Mouse (Mus musculus): ENCODE data around the gene Lipt1. TPM values are rescaled to one million over a fixed set of nuclear protein-coding genes. Genes with fewer than 3 reads are reported as not detected.

Lipt1 gene
- polyA plus RNA-seq, 1 experiment from 2014 or later, result 4.1 TPM

DNA sequence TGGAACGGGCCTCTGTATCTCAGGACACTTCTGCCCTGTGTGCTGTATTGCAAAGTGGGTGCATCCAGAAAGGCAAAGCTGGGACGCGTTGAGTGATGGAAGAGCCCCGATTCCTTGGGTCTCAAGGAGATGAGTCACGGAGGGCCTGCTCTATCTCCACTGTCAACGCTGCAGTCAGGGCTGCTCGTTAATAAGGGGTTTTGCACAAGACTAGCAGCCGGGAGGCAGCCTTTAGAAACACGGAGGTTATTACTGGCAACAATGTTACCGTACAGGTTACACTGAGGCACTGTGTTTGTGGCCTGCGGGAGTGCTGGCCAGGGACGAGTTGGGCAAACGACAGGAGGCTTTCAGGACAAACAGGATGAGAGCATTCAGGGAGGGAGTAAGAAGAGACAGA lies 46.1 kb downstream of the Lipt1 start:
- Histone ChIP-seq H3K4me3 (ENCODE audit: low read depth, low read length) (no peak overlapping the region), H3K9me3 (ENCODE audit: control insufficient read depth) (no peaks in the 10 kb centered on the region), H3K27ac (ENCODE audit: low read depth, low read length) (no peak overlapping the region), H3K27me3 (replicated peaks; ENCODE audit: control insufficient read depth, insufficient read depth, low read length) (no peaks in the 10 kb centered on the region), H3K9ac (ENCODE audit: low read depth, low read length) (no peak overlapping the region), H3K4me2 (replicated peaks; ENCODE audit: low read depth) (no peak overlapping the region), H3K4me1 (replicated peaks; ENCODE audit: control insufficient read depth, insufficient read depth, low read length) (no peaks in the 10 kb centered on the region), H3K36me3 (ENCODE audit: control insufficient read depth, insufficient read depth) (no peaks in the 10 kb centered on the region)
- no peak for TF ChIP-seq CTCF (IDR thresholded peaks at IDR 0.05; ENCODE audit: low read depth)
- 56% methylated on average over 13 of the region's 13 CpGs for WGBS
- no peak for ATAC-seq

DNA sequence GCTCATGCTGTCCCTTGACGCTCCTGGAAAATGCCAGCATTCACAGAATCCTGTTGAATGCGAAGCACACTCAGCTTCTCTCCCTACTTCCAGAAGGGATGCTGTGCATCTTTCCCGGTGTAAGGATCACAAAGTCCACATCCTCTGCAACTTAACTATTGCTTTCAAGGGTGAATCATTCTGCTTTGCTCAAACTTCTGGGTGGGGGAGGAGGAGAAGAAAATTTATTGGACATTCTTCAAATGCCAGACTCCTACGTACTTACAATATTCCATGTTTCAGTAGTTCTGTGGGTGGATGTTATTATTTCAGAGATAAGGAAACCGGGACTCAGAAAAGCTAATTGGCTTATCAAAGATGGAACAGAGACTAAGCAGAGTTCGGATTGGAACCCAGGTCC lies 46.6 kb downstream of the Lipt1 start:
- WGBS, result 41% methylated on average over 6 of the region's 6 CpGs
- no peak for TF ChIP-seq CTCF (IDR thresholded peaks at IDR 0.05; ENCODE audit: low read depth)
- Histone ChIP-seq H3K27me3 (replicated peaks; ENCODE audit: control insufficient read depth, insufficient read depth, low read length) (no peaks in the 10 kb centered on the region), H3K9me3 (ENCODE audit: control insufficient read depth) (no peaks in the 10 kb centered on the region), H3K9ac (ENCODE audit: low read depth, low read length) (no peak overlapping the region), H3K4me1 (replicated peaks; ENCODE audit: control insufficient read depth, insufficient read depth, low read length) (no peaks in the 10 kb centered on the region), H3K27ac (ENCODE audit: low read depth, low read length) (no peak overlapping the region), H3K4me3 (ENCODE audit: low read depth, low read length) (no peak overlapping the region), H3K4me2 (replicated peaks; ENCODE audit: low read depth) (no peak overlapping the region), H3K36me3 (ENCODE audit: control insufficient read depth, insufficient read depth) (no peaks in the 10 kb centered on the region)
- ATAC-seq, result no peak

DNA sequence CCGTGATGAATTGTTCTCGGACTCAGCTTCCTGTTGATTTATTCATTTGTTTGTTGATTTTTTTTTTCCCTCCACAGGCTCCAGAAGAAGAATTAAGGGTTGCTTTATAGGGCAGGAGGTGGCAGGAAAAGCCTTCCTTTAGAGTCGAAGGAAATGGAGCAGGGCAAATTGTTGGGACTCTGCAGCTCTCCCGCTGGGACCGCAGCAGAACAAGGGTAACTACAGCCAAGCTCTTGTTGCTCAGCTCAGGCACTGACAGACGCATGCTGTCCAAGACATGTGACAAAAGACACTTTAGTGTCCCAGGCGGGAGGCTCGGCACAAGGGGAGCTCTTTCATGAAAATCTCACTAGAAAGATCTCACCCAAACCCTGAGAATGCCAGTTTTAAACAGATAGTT lies 51.0 kb downstream of the Lipt1 start:
- Histone ChIP-seq H3K27me3 (replicated peaks; ENCODE audit: control insufficient read depth, insufficient read depth, low read length) (no peaks in the 10 kb centered on the region), H3K9ac (ENCODE audit: low read depth, low read length) (no peak overlapping the region), H3K27ac (ENCODE audit: low read depth, low read length) (no peak overlapping the region), H3K36me3 (ENCODE audit: control insufficient read depth, insufficient read depth) (no peaks in the 10 kb centered on the region), H3K4me2 (replicated peaks; ENCODE audit: low read depth) (no peak overlapping the region), H3K9me3 (ENCODE audit: control insufficient read depth) (no peaks in the 10 kb centered on the region), H3K4me1 (replicated peaks; ENCODE audit: control insufficient read depth, insufficient read depth, low read length) (no peaks in the 10 kb centered on the region), H3K4me3 (ENCODE audit: low read depth, low read length) (no peak overlapping the region)
- TF ChIP-seq CTCF (IDR thresholded peaks at IDR 0.05; ENCODE audit: low read depth), result no peak
- WGBS, result 58% methylated on average over 8 of the region's 8 CpGs
- no peak for ATAC-seq

Other genes with a start within 250 kb of the Lipt1 start
- 7.2 and 7.8 TPM in 2 replicates for gene 2010300C02Rik, start 151.7 kb upstream of the Lipt1 start, polyA plus RNA-seq (2015; fragmentation: Nextera tagmentation; extraction: Ambion mirVana)
- gene Tsga10, start 5.3 kb upstream of the Lipt1 start, polyA plus RNA-seq (2015; fragmentation: Nextera tagmentation; extraction: Ambion mirVana), result 2.0 and 2.1 TPM in 2 replicates
- gene Mitd1, start 18.7 kb downstream of the Lipt1 start, polyA plus RNA-seq (2015; fragmentation: Nextera tagmentation; extraction: Ambion mirVana), result 31.0 and 32.3 TPM in 2 replicates
- gene Mrpl30, start 18.7 kb downstream of the Lipt1 start, polyA plus RNA-seq (2015; fragmentation: Nextera tagmentation; extraction: Ambion mirVana), result 261 and 264 TPM in 2 replicates
- not detected in 2 replicates for gene Lyg2, start 44.8 kb downstream of the Lipt1 start, polyA plus RNA-seq (2015; fragmentation: Nextera tagmentation; extraction: Ambion mirVana)
- not detected in 2 replicates for gene Lyg1, start 86.0 kb downstream of the Lipt1 start, polyA plus RNA-seq (2015; fragmentation: Nextera tagmentation; extraction: Ambion mirVana)
- 101 and 103 TPM in 2 replicates for gene Txndc9, start 126.2 kb downstream of the Lipt1 start, polyA plus RNA-seq (2015; fragmentation: Nextera tagmentation; extraction: Ambion mirVana)
- gene Eif5b, start 126.3 kb downstream of the Lipt1 start, polyA plus RNA-seq (2015; fragmentation: Nextera tagmentation; extraction: Ambion mirVana), result 14.8 and 17.2 TPM in 2 replicates